Mouse (Mus musculus) neural tube, embryonic 15.5 days (tissue): ENCODE measurements at regions not wholly inside any gene's neighbourhood (a gene's known extent, or its start where the extent isn't known, plus 50 kb on each side); places are given as distances from the start of the nearest gene placed in this dataset.

Experiments used
- ATAC-seq: fragments of 200-750 bp; cut with Nextera tagmentation; 2 replicates; pipeline ENCODE4 v1.8.0; 2017; ENCODE audit warnings: mild to moderate bottlenecking, moderate TSS enrichment, moderate library complexity; ENCODE audit not compliant: low FRiP score
- H3K27ac ChIP-seq: fragments of 300-500 bp; sonication (generic); replicated peaks from 2 replicates; pipeline ENCODE4 v1.5.1; 2015; ENCODE audit warnings: mild to moderate bottlenecking, inconsistent platforms
- H3K27me3 ChIP-seq: fragments of 300-500 bp; sonication (generic); replicated peaks from 2 replicates; pipeline ENCODE4 v1.6.1; 2015; ENCODE audit warnings: inconsistent platforms
- H3K36me3 ChIP-seq: fragments of 300-500 bp; sonication (generic); 2 replicates; pipeline ENCODE4 v1.6.1; 2015; ENCODE audit warnings: inconsistent platforms
- H3K4me1 ChIP-seq: fragments of 300-500 bp; sonication (generic); 2 replicates; pipeline ENCODE4 v1.6.1; 2015; ENCODE audit warnings: inconsistent platforms
- H3K4me2 ChIP-seq: fragments of 300-500 bp; sonication (generic); 2 replicates; pipeline ENCODE4 v1.6.1; 2015; ENCODE audit warnings: inconsistent platforms, mild to moderate bottlenecking, moderate library complexity
- H3K4me3 ChIP-seq: fragments of 300-500 bp; sonication (generic); replicated peaks from 2 replicates; pipeline ENCODE4 v1.5.1; 2015; ENCODE audit warnings: mild to moderate bottlenecking, inconsistent platforms
- H3K9ac ChIP-seq: fragments of 300-500 bp; sonication (generic); replicated peaks from 2 replicates; pipeline ENCODE4 v1.6.1; 2015; ENCODE audit warnings: mild to moderate bottlenecking, inconsistent platforms
- H3K9me3 ChIP-seq: fragments of 300-500 bp; sonication (generic); replicated peaks from 2 replicates; pipeline ENCODE4 v1.6.1; 2016; ENCODE audit warnings: inconsistent platforms
- WGBS: fragments of 180-500 bp; shearing (Covaris S2); methylation state at CpG from one replicate; pipeline ENCODE4 v1.1.7; 2015; ENCODE audit warnings: mixed read lengths; 5-methylcytosine and 5-hydroxymethylcytosine counted together

- Histone ChIP-seq H3K9ac (no peak overlapping the region), H3K4me1 (no peaks in the 10 kb centered on the region), H3K27ac (no peak overlapping the region), H3K36me3 (no peaks in the 10 kb centered on the region), H3K4me3 (no peak overlapping the region), H3K4me2 (no peak overlapping the region), H3K9me3 (no peaks in the 10 kb centered on the region), H3K27me3 (no peaks in the 10 kb centered on the region)
- WGBS = 75% methylated on average over 1 of the region's 1 CpGs
- ATAC-seq = no peak
Measured at GRCm38 (mm10) chr1:122687080-122687479, 1119.3 kb upstream of the Ddx18 start.

- H3K4me3 ChIP-seq = no peak overlapping the region
- peak; percentile 11; the same call in 1 of the 2 replicates for ATAC-seq
- no peak overlapping the region for H3K27ac ChIP-seq
- 33% methylated on average over 2 of the region's 2 CpGs for WGBS
- no peak overlapping the region for H3K4me2 ChIP-seq
- no peaks in the 10 kb centered on the region for H3K27me3 ChIP-seq
- H3K9ac ChIP-seq = no peak overlapping the region
- no peaks in the 10 kb centered on the region for H3K9me3 ChIP-seq
- 0 out of 2 replicates have a peak, but pooled peaks cover 4% of the 10 kb centered on the region for H3K4me1 ChIP-seq
- no peaks in the 10 kb centered on the region for H3K36me3 ChIP-seq
Measured at GRCm38 (mm10) chr1:122668102-122668501, 1100.3 kb upstream of the Ddx18 start.

- Histone ChIP-seq H3K4me2 (no peak overlapping the region), H3K4me1 (0 out of 2 replicates have a peak, but pooled peaks cover 4% of the 10 kb centered on the region), H3K9ac (no peak overlapping the region), H3K27me3 (no peaks in the 10 kb centered on the region), H3K36me3 (no peaks in the 10 kb centered on the region), H3K27ac (no peak overlapping the region), H3K4me3 (no peak overlapping the region), H3K9me3 (no peaks in the 10 kb centered on the region)
- WGBS = 26% methylated on average over 5 of the region's 5 CpGs
- ATAC-seq = peak; percentile 28; the same call in 1 of the 2 replicates
Measured at GRCm38 (mm10) chr1:122667619-122668018, 1099.8 kb upstream of the Ddx18 start.
